Mouse (Mus musculus) layer of hippocampus, adult 2 months (tissue): ENCODE results near the gene Klhl21. TPM values are rescaled to one million over a fixed set of nuclear protein-coding genes. Genes with fewer than 3 reads are reported as not detected.
A peak's percentile ranks its signal among the peaks of the same experiment; 100 is the strongest.

Experiments
- DNase-seq, 2 experiments: peaks; one replicate each; pipeline ENCODE4 v3.0.0; 2022; ENCODE audit warnings: low spot score in 2 of 2
- H3K27ac ChIP-seq: fragments of 200-600 bp; 2 replicates; pipeline ENCODE4 v1.8.1; 2022
- H3K4me3 ChIP-seq: fragments of 200-600 bp; 2 replicates; pipeline ENCODE4 v1.8.1; 2022; ENCODE audit warnings: mild to moderate bottlenecking
- CTCF ChIP-seq: fragments of 200-600 bp; conservative IDR thresholded peaks from 2 replicates; pipeline ENCODE4 v1.8.1; 2022; ENCODE audit warnings: antibody characterized with exemption, mild to moderate bottlenecking, moderate library complexity
- total RNA-seq, 2 experiments: library from RNA; stranded (reverse); gene quantifications; 2 replicates each; pipeline ENCODE4 v1.2.3; 2021

The Klhl21 gene
- total RNA-seq, 2 experiments from 2014 or later = 19.4 to 23.2 TPM

DNA sequence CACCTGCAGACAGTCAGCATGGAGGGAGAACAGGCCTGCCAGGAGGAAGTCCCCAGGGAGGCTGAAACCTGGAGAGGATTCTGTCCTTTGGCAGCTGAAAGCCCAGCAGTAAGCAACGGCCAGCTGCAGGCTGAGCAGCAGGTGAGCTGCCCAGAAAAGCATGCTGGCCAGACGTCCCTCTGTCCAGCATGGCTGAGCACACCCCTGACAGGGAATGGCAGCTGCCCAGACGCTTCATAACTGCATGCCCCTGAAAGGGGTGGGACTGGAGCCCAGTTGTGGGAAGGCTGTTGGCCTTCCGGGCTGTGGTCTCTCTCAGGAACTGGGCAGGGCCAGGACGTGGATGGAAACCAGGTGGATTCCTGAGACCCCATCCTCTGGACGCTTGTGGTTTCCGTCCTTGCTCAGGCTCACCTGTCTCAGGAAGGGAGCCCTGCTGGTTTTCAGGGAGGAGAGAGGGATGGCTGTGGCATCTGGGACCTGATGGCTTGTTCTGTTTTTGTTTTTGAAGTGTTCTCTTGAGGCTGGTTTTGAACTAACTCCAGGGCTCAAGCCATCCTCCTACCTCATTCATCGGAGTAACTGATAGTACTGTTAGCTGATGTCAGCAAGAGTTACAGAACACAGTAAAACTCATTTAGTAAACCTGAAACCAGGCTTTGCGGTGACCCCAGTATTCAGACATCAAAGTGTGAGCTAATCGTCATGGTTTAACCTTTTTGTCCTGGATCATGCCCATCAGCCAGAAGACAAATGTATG lies 29.8 kb downstream of the Klhl21 start, which contains the start of gene Tas1r1:
Tas1r1 (minus strand) TSS at position 344 of the 760 bp plus-strand sequence.
- DNase-seq = no peak
- Histone ChIP-seq H3K4me3 (peak within 1 kb of the TSS; percentile 96), H3K27ac (peak within 1 kb of the TSS; percentile 81)
- no peak for TF ChIP-seq CTCF

DNA sequence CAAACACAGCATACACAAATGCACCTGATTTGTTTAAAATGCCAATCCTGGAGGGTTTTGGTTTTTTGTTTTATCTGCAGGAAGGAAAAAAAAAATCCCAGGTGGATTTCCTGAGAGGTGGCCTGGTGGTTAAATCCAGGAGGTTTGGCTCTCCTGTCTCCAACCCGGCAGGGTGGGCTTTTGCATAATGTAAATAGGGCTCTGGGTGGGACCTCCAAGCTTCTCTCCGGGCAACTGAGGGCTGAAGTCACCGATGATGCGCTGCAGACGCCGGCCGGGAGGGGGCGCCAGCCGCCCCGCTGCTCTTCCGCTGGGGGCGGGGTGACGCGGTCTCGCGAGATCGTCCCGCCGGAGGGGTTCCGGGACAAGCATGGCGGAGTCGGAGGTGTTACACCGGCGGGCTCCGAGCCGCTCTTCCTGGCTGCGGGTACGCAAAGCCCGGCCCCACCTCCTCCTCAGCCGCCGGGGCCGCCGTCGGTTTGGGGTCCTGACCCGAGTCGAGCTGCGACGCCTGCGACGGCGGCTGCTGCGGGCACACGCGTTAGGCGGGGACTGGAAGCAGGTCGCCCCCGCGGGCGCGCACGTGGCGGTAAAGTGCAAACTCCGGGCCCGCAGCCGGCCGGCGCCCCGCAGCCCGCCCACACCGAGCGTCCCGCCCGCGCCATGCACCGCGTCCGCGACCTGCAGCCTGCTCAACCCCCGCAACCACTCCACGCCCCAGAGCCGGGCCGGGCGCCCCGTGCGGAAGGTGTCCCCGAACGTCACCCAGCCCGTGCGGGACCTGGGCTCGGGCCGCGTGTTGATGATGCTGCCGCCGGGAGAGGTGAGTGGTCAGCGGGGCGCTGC lies 30.6 kb downstream of the Klhl21 start, which contains the start of gene Nol9:
Nol9 (plus strand) TSS at position 337 of the 846 bp plus-strand sequence.
- peak within 1 kb of the TSS; percentile 81 for H3K27ac ChIP-seq
- DNase-seq = peak; percentile 87 to 96
- peak; percentile 99 for TF ChIP-seq CTCF
- peak within 1 kb of the TSS; percentile 96 for H3K4me3 ChIP-seq

DNA sequence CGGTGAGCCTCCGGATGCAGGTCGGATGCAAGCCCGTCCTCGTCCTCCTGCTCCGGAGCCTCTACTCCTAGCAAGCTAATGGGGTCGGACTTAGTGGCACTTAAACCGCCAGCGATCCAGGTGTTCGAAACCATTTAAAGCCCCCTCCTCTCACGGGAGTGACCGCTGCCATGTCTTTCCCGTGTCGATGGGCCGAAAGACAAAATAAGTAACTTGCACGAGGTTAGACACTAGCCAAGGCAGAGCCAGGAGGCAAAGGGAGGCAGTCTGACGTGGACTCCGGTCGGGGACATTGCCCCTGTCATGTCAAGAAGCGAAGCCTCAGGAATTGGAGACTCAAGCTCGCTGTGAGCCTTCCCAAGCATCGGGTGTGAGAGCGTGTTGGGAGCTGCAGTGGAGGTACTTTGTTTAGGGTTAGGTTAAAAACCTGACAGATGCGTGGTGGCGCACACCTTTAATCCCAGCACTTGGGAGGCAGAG lies 31.3 kb downstream of the Klhl21 start:
- Histone ChIP-seq H3K4me3 (peak overlapping the region; percentile 96), H3K27ac (peak overlapping the region; percentile 81)
- TF ChIP-seq CTCF = no peak
- DNase-seq = no peak

DNA sequence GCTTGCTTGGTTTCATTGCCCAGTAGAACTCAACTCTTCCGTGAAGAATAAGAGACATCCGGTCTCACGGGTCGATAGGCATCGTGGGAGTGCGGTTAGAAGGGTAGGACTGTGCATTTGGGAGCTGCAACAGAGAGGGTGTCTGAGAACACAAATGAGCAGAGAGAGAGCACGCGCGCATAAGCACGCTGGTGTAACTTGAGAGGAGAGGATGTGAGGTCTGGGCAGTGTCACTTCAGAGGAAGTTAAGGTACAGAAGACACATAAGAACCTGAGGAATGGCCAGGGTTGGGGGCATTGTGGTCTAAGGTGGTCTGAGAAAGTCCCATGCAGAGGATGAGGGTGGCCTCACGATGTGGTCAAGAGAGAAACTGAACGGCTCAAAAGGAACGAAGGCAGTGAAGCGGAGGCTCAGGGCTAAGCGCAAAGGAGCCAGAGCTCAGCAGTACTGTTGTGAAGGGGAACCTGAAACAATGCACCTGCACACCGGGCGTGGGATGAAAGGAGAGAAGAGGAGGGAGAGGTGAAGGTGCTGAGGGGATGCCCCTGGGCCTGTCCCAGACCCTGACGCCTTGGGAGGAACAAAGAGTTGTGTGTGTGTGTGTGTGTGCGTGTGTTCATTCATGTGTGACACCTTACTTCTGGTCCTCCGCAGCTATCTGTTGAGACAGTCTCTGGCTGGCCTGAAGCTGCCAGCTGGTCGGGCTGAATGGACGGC lies 33.5 kb downstream of the Klhl21 start:
- Histone ChIP-seq H3K4me3 (no peak overlapping the region), H3K27ac (no peak overlapping the region)
- DNase-seq = no peak
- no peak for TF ChIP-seq CTCF

DNA sequence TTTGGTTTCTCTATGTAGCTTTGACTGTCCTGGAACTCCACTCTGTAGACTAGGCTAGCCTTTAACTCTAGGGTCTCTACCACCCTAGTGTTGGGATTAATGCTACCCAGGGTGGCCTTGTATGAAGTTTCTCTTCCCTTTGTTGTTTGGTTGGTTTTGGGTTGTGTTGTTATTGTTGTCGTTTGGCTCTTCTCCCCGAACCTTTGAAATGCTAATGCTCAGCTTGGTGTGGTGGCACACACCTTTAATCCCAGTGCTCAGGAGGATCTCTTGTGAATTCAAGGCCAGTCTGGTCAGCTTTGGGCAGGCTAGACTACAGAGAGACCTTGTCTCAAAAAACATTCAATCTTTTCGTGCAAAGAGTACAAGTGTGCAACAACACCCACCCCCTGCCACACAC lies 34.6 kb downstream of the Klhl21 start:
- no peak for TF ChIP-seq CTCF
- Histone ChIP-seq H3K27ac (no peak overlapping the region), H3K4me3 (no peak overlapping the region)
- no peak for DNase-seq

DNA sequence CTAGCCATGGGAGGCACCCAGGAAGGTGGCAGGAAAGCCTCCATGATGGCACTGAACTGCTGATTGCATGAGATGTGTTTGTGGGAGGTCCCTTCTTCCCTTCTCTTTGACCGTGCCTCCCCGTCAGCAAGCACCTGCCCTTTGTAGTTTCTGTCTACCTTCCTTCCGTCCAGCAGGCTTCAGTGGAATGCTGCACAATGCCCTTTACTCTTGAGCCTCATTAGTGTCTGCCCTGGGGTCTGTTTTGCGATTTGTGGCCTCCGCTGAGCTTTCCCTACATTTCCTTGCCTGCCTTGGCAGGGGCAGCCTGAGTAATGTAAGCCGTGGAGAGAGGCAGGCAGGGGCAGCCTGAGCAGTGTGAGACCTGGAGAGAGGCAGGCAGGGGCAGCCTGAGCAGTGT lies 36.0 kb downstream of the Klhl21 start:
- H3K4me3 ChIP-seq = no peak overlapping the region
- no peak overlapping the region for H3K27ac ChIP-seq
- DNase-seq = no peak
- no peak for TF ChIP-seq CTCF

DNA sequence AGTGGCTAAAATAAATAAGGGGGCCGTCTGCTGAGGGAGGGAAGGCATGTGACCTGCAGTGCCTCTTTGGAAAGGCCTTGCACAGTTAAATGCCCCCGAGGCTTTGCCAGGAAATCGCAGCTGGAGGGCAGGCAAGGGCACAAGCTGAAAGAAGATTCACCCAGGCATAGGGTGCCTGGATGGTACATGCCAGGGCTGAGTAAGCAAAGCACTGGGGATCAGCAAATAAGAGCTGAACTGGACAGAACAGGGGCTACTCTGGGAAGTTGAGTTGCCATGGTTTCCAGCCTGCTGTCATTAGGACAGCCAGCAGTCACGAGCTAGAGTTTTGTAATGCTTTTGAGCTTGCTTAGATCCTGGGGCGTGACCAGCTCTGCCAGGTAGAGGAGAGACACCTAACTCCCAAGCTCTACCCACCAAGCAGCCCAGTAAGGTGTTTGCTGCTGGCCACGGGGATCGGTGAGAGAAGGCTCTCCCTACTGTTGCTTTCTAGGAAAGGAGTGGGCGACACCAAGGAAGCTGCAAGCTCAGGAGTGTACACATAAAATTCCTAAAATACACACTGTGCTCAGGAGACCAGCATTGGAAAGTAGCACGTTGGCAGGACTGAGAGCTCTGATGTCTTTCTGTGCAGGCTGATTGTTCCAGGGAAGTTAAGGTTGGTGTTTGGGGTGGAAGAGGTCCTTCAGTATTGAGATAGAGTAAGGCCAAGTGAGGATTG lies 53.9 kb downstream of the Klhl21 start:
- Histone ChIP-seq H3K4me3 (no peak overlapping the region), H3K27ac (no peak overlapping the region)
- no peak for DNase-seq
- TF ChIP-seq CTCF = no peak

DNA sequence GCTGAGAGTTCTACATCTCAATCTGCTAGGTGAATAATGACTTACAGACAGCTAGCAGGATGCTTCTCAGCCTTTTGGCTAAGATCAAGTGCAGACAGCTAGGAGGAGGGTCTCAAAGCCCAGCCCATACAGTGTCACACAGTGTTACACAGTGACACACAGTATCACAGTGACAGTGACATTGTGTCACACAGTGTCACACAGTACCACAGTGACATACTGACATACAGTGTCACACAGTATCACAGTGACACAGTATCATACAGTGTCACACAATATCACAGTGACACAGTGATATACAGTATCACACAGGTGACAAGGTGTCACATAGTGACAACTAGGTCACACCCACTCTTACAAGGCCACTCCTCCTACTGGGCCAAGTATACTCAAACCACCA lies 58.7 kb downstream of the Klhl21 start:
- Histone ChIP-seq H3K27ac (no peak overlapping the region), H3K4me3 (no peak overlapping the region)
- no peak for DNase-seq
- no peak for TF ChIP-seq CTCF

Other genes starting within 250 kb of the Klhl21 start
- 100 to 1,000 TPM; 275 to 294 TPM for gene Camta1, start 146.9 kb upstream of the Klhl21 start, total RNA-seq
- gene Dnajc11, start 75.1 kb upstream of the Klhl21 start, total RNA-seq = 10 to 100 TPM; 68.2 to 69.1 TPM
- gene Thap3, start 19.8 kb upstream of the Klhl21 start, total RNA-seq = 10 to 100 TPM; 26.8 to 29.7 TPM
- gene Phf13, start 12.5 kb upstream of the Klhl21 start, total RNA-seq = 10 to 100 TPM; 10.5 to 10.8 TPM
- 10 to 100 TPM; 12.7 to 16.9 TPM for gene Zbtb48, start 18.9 kb downstream of the Klhl21 start, total RNA-seq
- under 1 TPM; 0.69 to 0.76 TPM for gene Tas1r1, start 29.8 kb downstream of the Klhl21 start, total RNA-seq
- 10 to 100 TPM; 19.9 to 21.0 TPM for gene Nol9, start 30.5 kb downstream of the Klhl21 start, total RNA-seq
- gene Plekhg5, start 63.7 kb downstream of the Klhl21 start, total RNA-seq = 100 to 1,000 TPM; 163 to 164 TPM
- 10 to 100 TPM; 22.7 to 48.4 TPM for gene Tnfrsf25, start 107.1 kb downstream of the Klhl21 start, total RNA-seq
- 1 to 10 TPM; 1.2 to 1.9 TPM for gene Espn, start 143.6 kb downstream of the Klhl21 start, total RNA-seq
- gene Hes2, start 150.1 kb downstream of the Klhl21 start, total RNA-seq = not detected
- gene Acot7, start 169.3 kb downstream of the Klhl21 start, total RNA-seq = 100 to 1,000 TPM; 306 to 335 TPM